Mouse (Mus musculus): ENCODE data around the gene Phactr1. TPM values are rescaled to one million over a fixed set of nuclear protein-coding genes. Genes with fewer than 3 reads are reported as not detected.

Phactr1 gene
- polyA plus RNA-seq, 1 experiment from 2014 or later: 15.5 TPM

- WGBS: 24% methylated on average over 5 of the region's 5 CpGs
- no peak overlapping the region for H3K4me2 ChIP-seq
- ATAC-seq (ENCODE audit: low FRiP score) (no peak), DNase-seq (ENCODE audit: low spot score, missing footprints) (no peak)
- H3K4me3 ChIP-seq (ENCODE audit: low read depth, low read length): no peak overlapping the region
- H3K36me3 ChIP-seq (ENCODE audit: control insufficient read depth, insufficient read depth, low read length): peaks cover 4% of the 10 kb centered on the region
- no peak overlapping the region for H3K27ac ChIP-seq (ENCODE audit: low read depth, low read length)
- H3K9me3 ChIP-seq (ENCODE audit: control insufficient read depth, low read length): no peaks in the 10 kb centered on the region
- no peak overlapping the region for H3K9ac ChIP-seq (ENCODE audit: low read length)
- no peaks in the 10 kb centered on the region for H3K27me3 ChIP-seq (ENCODE audit: control insufficient read depth, insufficient read depth, low read length)
- no peaks in the 10 kb centered on the region for H3K4me1 ChIP-seq (ENCODE audit: control insufficient read depth, insufficient read depth, low read length)
Observed at GRCm38 (mm10) chr13:43157370-43157769, 476.9 kb downstream of the Phactr1 start.

GRCm38 (mm10) chr13:43158281-43158680, 477.9 kb downstream of the Phactr1 start:
- Histone ChIP-seq H3K9ac (ENCODE audit: low read length) (no peak overlapping the region), H3K27me3 (ENCODE audit: control insufficient read depth, insufficient read depth, low read length) (no peaks in the 10 kb centered on the region), H3K4me1 (ENCODE audit: control insufficient read depth, insufficient read depth, low read length) (no peaks in the 10 kb centered on the region), H3K27ac (ENCODE audit: low read depth, low read length) (no peak overlapping the region), H3K36me3 (ENCODE audit: control insufficient read depth, insufficient read depth, low read length) (peaks cover 4% of the 10 kb centered on the region), H3K4me3 (ENCODE audit: low read depth, low read length) (no peak overlapping the region), H3K4me2 (no peak overlapping the region), H3K9me3 (ENCODE audit: control insufficient read depth, low read length) (no peaks in the 10 kb centered on the region)
- 74% methylated on average over 5 of the region's 5 CpGs for WGBS
- ATAC-seq (ENCODE audit: low FRiP score) (no peak), DNase-seq (ENCODE audit: low spot score, missing footprints) (no peak)

- Histone ChIP-seq H3K9me3 (ENCODE audit: control insufficient read depth, low read length) (no peaks in the 10 kb centered on the region), H3K27me3 (ENCODE audit: control insufficient read depth, insufficient read depth, low read length) (no peaks in the 10 kb centered on the region), H3K36me3 (ENCODE audit: control insufficient read depth, insufficient read depth, low read length) (no peaks in the 10 kb centered on the region; the same call in 1 of the 2 replicates), H3K4me2 (no peak overlapping the region), H3K27ac (ENCODE audit: low read depth, low read length) (no peak overlapping the region), H3K9ac (ENCODE audit: low read length) (no peak overlapping the region), H3K4me3 (ENCODE audit: low read depth, low read length) (no peak overlapping the region), H3K4me1 (ENCODE audit: control insufficient read depth, insufficient read depth, low read length) (no peaks in the 10 kb centered on the region)
- WGBS: 85% methylated on average over 3 of the region's 3 CpGs
- DNase-seq (ENCODE audit: low spot score, missing footprints): no peak
- ATAC-seq (ENCODE audit: low FRiP score): no peak
Observed at GRCm38 (mm10) chr13:43159429-43159828, 479.0 kb downstream of the Phactr1 start.

DNA sequence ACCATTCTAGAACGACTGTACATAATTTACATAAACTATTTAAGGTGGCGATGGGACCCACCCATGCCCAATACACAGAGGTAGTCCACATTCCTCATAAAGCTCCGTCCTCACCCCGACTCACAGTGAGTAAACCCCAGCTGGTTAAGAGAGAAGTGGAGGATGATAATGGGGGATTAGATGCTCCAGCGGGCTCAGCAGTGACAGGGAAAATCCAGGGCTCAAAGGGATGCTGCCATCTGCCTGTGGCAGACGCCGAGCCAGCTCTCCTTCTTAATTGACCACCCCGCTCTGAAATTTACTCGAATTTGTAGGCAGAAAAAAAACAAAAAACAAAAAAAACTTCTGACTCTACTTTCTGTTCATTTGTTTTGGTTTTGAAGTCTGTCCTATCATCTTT, 487.3 kb downstream of the Phactr1 start:
- DNase-seq (ENCODE audit: low spot score, missing footprints) (no peak), ATAC-seq (ENCODE audit: low FRiP score) (no peak)
- H3K27me3 ChIP-seq (ENCODE audit: control insufficient read depth, insufficient read depth, low read length): no peaks in the 10 kb centered on the region
- 0 out of 2 replicates have a peak, but pooled peaks cover 3% of the 10 kb centered on the region for H3K4me1 ChIP-seq (ENCODE audit: control insufficient read depth, insufficient read depth, low read length)
- H3K4me3 ChIP-seq (ENCODE audit: low read depth, low read length): no peak overlapping the region
- 57% methylated on average over 9 of the region's 9 CpGs for WGBS
- no peak overlapping the region for H3K27ac ChIP-seq (ENCODE audit: low read depth, low read length)
- no peaks in the 10 kb centered on the region for H3K9me3 ChIP-seq (ENCODE audit: control insufficient read depth, low read length)
- H3K9ac ChIP-seq (ENCODE audit: low read length): no peak overlapping the region
- H3K36me3 ChIP-seq (ENCODE audit: control insufficient read depth, insufficient read depth, low read length): peaks cover 2% of the 10 kb centered on the region; the same call in 1 of the 2 replicates
- no peak overlapping the region for H3K4me2 ChIP-seq

DNA sequence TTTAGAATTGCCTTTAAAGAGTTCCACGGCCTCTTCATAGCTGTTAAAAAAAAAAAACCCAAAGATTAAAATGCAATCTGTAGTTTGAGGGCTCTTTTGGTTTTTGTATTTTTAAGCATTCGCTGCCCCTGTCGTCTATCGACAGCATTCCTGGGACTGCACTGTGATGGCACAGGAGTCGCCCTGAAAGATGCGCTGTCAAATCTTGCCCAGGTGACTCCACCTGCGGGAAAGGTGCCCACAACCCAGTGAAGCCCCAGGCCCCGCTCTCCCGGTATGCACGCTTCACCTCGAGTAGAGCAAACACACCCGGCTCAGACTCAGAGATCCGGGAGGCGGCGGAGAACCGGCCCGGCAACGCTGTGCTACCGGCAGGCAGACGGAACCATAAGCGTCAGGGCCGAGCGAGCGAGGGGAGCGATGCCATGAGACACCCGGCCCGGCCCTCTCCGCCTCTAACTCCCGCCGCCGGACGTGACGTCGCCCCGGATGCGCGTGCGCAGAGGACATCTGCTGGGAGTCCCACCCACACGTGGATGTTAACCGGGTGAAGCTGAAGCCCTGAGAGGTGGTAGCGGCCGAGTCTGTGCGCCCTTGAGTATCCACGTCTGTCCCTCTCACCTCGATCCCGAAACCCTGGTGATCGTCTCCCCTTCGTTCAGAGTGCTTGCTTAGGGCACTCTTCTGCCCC, 490.7 kb downstream of the Phactr1 start, which contains the start of gene Tbc1d7:
TSS of gene Tbc1d7 (minus strand) at position 482 of the 691 bp plus-strand sequence.
- Histone ChIP-seq H3K4me1 (ENCODE audit: control insufficient read depth, insufficient read depth, low read length) (0 out of 2 replicates have a peak, but pooled peaks cover 3% of the 10 kb centered on the region), H3K4me2 (peak within 1 kb of the TSS; percentile 56), H3K27ac (ENCODE audit: low read depth, low read length) (peak within 1 kb of the TSS; percentile 33; the same call in 1 of the 2 replicates), H3K9me3 (ENCODE audit: control insufficient read depth, low read length) (no peaks in the 10 kb centered on the region), H3K4me3 (ENCODE audit: low read depth, low read length) (peak within 1 kb of the TSS; percentile 56), H3K27me3 (ENCODE audit: control insufficient read depth, insufficient read depth, low read length) (no peaks in the 10 kb centered on the region), H3K36me3 (ENCODE audit: control insufficient read depth, insufficient read depth, low read length) (peaks cover 2% of the 10 kb centered on the region; the same call in 1 of the 2 replicates), H3K9ac (ENCODE audit: low read length) (peak within 1 kb of the TSS; percentile 77)
- peak; percentile 95 for ATAC-seq (ENCODE audit: low FRiP score)
- whole genome bisulfite sequencing: 1% methylated on average over 48 of the region's 48 CpGs
- peak; percentile 100 for DNase-seq (ENCODE audit: low spot score, missing footprints)

- H3K36me3 ChIP-seq (ENCODE audit: control insufficient read depth, insufficient read depth, low read length): no peaks in the 10 kb centered on the region
- H3K9ac ChIP-seq (ENCODE audit: low read length): peak overlapping the region; percentile 77; the same call in 1 of the 2 replicates
- peak overlapping the region; percentile 56 for H3K4me2 ChIP-seq
- 40% methylated on average over 14 of the region's 14 CpGs for WGBS
- DNase-seq (ENCODE audit: low spot score, missing footprints): no peak
- H3K4me3 ChIP-seq (ENCODE audit: low read depth, low read length): peak overlapping the region; percentile 56
- no peaks in the 10 kb centered on the region for H3K9me3 ChIP-seq (ENCODE audit: control insufficient read depth, low read length)
- H3K4me1 ChIP-seq (ENCODE audit: control insufficient read depth, insufficient read depth, low read length): 0 out of 2 replicates have a peak, but pooled peaks cover 3% of the 10 kb centered on the region
- H3K27ac ChIP-seq (ENCODE audit: low read depth, low read length): no peak overlapping the region
- ATAC-seq (ENCODE audit: low FRiP score): no peak
- no peaks in the 10 kb centered on the region for H3K27me3 ChIP-seq (ENCODE audit: control insufficient read depth, insufficient read depth, low read length)
Observed at GRCm38 (mm10) chr13:43172036-43172713, 491.8 kb downstream of the Phactr1 start.

- 20% methylated on average over 9 of the region's 9 CpGs for WGBS
- Histone ChIP-seq H3K27me3 (ENCODE audit: control insufficient read depth, insufficient read depth, low read length) (no peaks in the 10 kb centered on the region; the same call in 1 of the 2 replicates), H3K9ac (ENCODE audit: low read length) (no peak overlapping the region), H3K4me1 (ENCODE audit: control insufficient read depth, insufficient read depth, low read length) (0 out of 2 replicates have a peak, but pooled peaks cover 3% of the 10 kb centered on the region), H3K4me3 (ENCODE audit: low read depth, low read length) (no peak overlapping the region), H3K4me2 (no peak overlapping the region), H3K27ac (ENCODE audit: low read depth, low read length) (no peak overlapping the region), H3K9me3 (ENCODE audit: control insufficient read depth, low read length) (no peaks in the 10 kb centered on the region), H3K36me3 (ENCODE audit: control insufficient read depth, insufficient read depth, low read length) (no peaks in the 10 kb centered on the region)
- ATAC-seq (ENCODE audit: low FRiP score) (no peak), DNase-seq (ENCODE audit: low spot score, missing footprints) (peak; percentile 97)
Observed at GRCm38 (mm10) chr13:43173262-43173661, 492.8 kb downstream of the Phactr1 start.

GRCm38 (mm10) chr13:43176676-43177075, 496.3 kb downstream of the Phactr1 start:
- no peak overlapping the region for H3K9ac ChIP-seq (ENCODE audit: low read length)
- H3K4me3 ChIP-seq (ENCODE audit: low read depth, low read length): no peak overlapping the region
- 0 out of 2 replicates have a peak, but pooled peaks cover 3% of the 10 kb centered on the region for H3K4me1 ChIP-seq (ENCODE audit: control insufficient read depth, insufficient read depth, low read length)
- no peaks in the 10 kb centered on the region for H3K9me3 ChIP-seq (ENCODE audit: control insufficient read depth, low read length)
- WGBS: 90% methylated on average over 3 of the region's 3 CpGs
- no peak overlapping the region for H3K27ac ChIP-seq (ENCODE audit: low read depth, low read length)
- H3K27me3 ChIP-seq (ENCODE audit: control insufficient read depth, insufficient read depth, low read length): no peaks in the 10 kb centered on the region; the same call in 1 of the 2 replicates
- no peak overlapping the region for H3K4me2 ChIP-seq
- DNase-seq (ENCODE audit: low spot score, missing footprints) (no peak), ATAC-seq (ENCODE audit: low FRiP score) (no peak)
- H3K36me3 ChIP-seq (ENCODE audit: control insufficient read depth, insufficient read depth, low read length): no peaks in the 10 kb centered on the region

- Histone ChIP-seq H3K27me3 (ENCODE audit: control insufficient read depth, insufficient read depth, low read length) (no peaks in the 10 kb centered on the region; the same call in 1 of the 2 replicates), H3K27ac (ENCODE audit: low read depth, low read length) (no peak overlapping the region), H3K4me2 (no peak overlapping the region), H3K4me1 (ENCODE audit: control insufficient read depth, insufficient read depth, low read length) (no peaks in the 10 kb centered on the region), H3K9me3 (ENCODE audit: control insufficient read depth, low read length) (no peaks in the 10 kb centered on the region), H3K36me3 (ENCODE audit: control insufficient read depth, insufficient read depth, low read length) (no peaks in the 10 kb centered on the region), H3K9ac (ENCODE audit: low read length) (no peak overlapping the region), H3K4me3 (ENCODE audit: low read depth, low read length) (no peak overlapping the region)
- WGBS: 95% methylated on average over 7 of the region's 7 CpGs
- DNase-seq (ENCODE audit: low spot score, missing footprints) (no peak), ATAC-seq (ENCODE audit: low FRiP score) (no peak)
Observed at GRCm38 (mm10) chr13:43177317-43177716, 496.9 kb downstream of the Phactr1 start.
